Mouse (Mus musculus) lung, postnatal 0 days (tissue): ENCODE results near the gene Pim3. TPM values are rescaled to one million over a fixed set of nuclear protein-coding genes. Genes with fewer than 3 reads are reported as not detected.

Experiments
- ATAC-seq: fragments of 200-750 bp; cut with Nextera tagmentation; 2 replicates; pipeline ENCODE4 v1.8.0; 2017; ENCODE audit warnings: moderate library complexity
- DNase-seq: peaks from one replicate; pipeline ENCODE4 v3.0.0-alpha.2; 2016; ENCODE audit warnings: low spot score
- H3K27ac ChIP-seq: fragments of 300-500 bp; sonication (generic); 2 replicates; pipeline ENCODE4 v1.5.1; 2014; ENCODE audit warnings: antibody characterized with exemption, mild to moderate bottlenecking, low read length, mixed read lengths
- H3K27me3 ChIP-seq: fragments of 300-500 bp; sonication (generic); replicated peaks from 2 replicates; pipeline ENCODE4 v1.6.1; 2014; ENCODE audit warnings: low read length, mixed read lengths; ENCODE audit not compliant: insufficient read depth
- H3K36me3 ChIP-seq: fragments of 300-500 bp; sonication (generic); 2 replicates; pipeline ENCODE4 v1.6.1; 2014; ENCODE audit warnings: low read length, mixed read lengths; ENCODE audit not compliant: insufficient read depth
- H3K4me1 ChIP-seq: fragments of 300-500 bp; sonication (generic); 2 replicates; pipeline ENCODE4 v1.6.1; 2014; ENCODE audit warnings: antibody characterized with exemption, low read depth, low read length, mixed read lengths; ENCODE audit not compliant: insufficient read depth
- H3K4me2 ChIP-seq: fragments of 300-500 bp; sonication (generic); replicated peaks from 2 replicates; pipeline ENCODE4 v1.6.1; 2014; ENCODE audit warnings: low read depth, mild to moderate bottlenecking, low read length, moderate library complexity, mixed read lengths
- H3K4me3 ChIP-seq: fragments of 300-500 bp; sonication (generic); 2 replicates; pipeline ENCODE4 v1.5.1; 2014; ENCODE audit warnings: low read depth, low read length
- H3K9ac ChIP-seq: fragments of 300-500 bp; sonication (generic); replicated peaks from 2 replicates; pipeline ENCODE4 v1.6.1; 2014; ENCODE audit warnings: low read depth, mild to moderate bottlenecking
- H3K9me3 ChIP-seq: fragments of 300-500 bp; sonication (generic); 2 replicates; pipeline ENCODE4 v1.6.1; 2016; ENCODE audit warnings: low read length, mixed read lengths
- CTCF ChIP-seq: IDR thresholded peaks from 2 replicates; pipeline ENCODE4 v1.5.1; 2016; ENCODE audit warnings: antibody characterized with exemption, mild to moderate bottlenecking
- EP300 ChIP-seq: IDR thresholded peaks from 2 replicates; pipeline ENCODE4 v1.6.1; 2016; ENCODE audit warnings: antibody characterized with exemption, mild to moderate bottlenecking, control low read depth
- WGBS: fragments of 180-500 bp; shearing (Covaris S2); extraction: QIAGEN DNeasy Blood & Tissue Kit; methylation state at CpG from one replicate; pipeline ENCODE4 v1.1.7; 2014; 5-methylcytosine and 5-hydroxymethylcytosine counted together
- polyA plus RNA-seq: library from polyadenylated mRNA; unstranded; fragments of >200 nt; fragmentation: Nextera tagmentation; extraction: Ambion mirVana; gene quantifications from 2 replicates; pipeline ENCODE4 v1.2.1, GENCODE M21; 2015

The Pim3 gene
- polyA plus RNA-seq, 1 experiment from 2014 or later, result 69.6 TPM

GRCm38 (mm10) chr15:88819026-88819905, 42.7 kb upstream of the Pim3 start, which contains the start of the genes Alg12 and Creld2:
Alg12 (minus strand) TSS chr15:88819318.
Creld2 (plus strand) TSS chr15:88819646.
- Histone ChIP-seq H3K9ac (peak within 1 kb of the TSS; percentile 70), H3K27ac (peak within 1 kb of the TSS; percentile 71), H3K27me3 (no peaks in the 10 kb centered on the region), H3K36me3 (peaks cover 10% of the 10 kb centered on the region; the same call in 1 of the 2 replicates), H3K9me3 (no peaks in the 10 kb centered on the region), H3K4me2 (peak within 1 kb of the TSS; percentile 93), H3K4me1 (peaks cover 8% of the 10 kb centered on the region), H3K4me3 (peak within 1 kb of the TSS; percentile 82)
- DNase-seq (peak; percentile 100), ATAC-seq (peak; percentile 99)
- WGBS, result under 1% methylated on average over 79 of the region's 88 CpGs
- TF ChIP-seq EP300 (peak; percentile 73; the same call in 1 of the 2 replicates), CTCF (no peak)

- no peak for ATAC-seq
These were observed 42.1 kb upstream of the Pim3 start for GRCm38 (mm10) chr15:88819906-88820303.

GRCm38 (mm10) chr15:88821403-88821802, 40.6 kb upstream of the Pim3 start:
- Histone ChIP-seq H3K9me3 (no peaks in the 10 kb centered on the region), H3K9ac (no peak overlapping the region), H3K27me3 (no peaks in the 10 kb centered on the region), H3K4me2 (no peak overlapping the region), H3K4me1 (peaks cover 8% of the 10 kb centered on the region), H3K4me3 (no peak overlapping the region), H3K36me3 (peaks cover 15% of the 10 kb centered on the region; the same call in 1 of the 2 replicates), H3K27ac (no peak overlapping the region)
- TF ChIP-seq EP300 (no peak), CTCF (no peak)
- 82% methylated on average over 7 of the region's 7 CpGs for WGBS
- ATAC-seq (no peak), DNase-seq (no peak)

More at GRCm38 (mm10) chr15:88819906-88820303, 42.1 kb upstream of the Pim3 start:
- TF ChIP-seq EP300 (no peak), CTCF (no peak)
- H3K27ac ChIP-seq, result peak overlapping the region; percentile 51; the same call in 1 of the 2 replicates
- no peaks in the 10 kb centered on the region for H3K9me3 ChIP-seq
- under 1% methylated on average over 23 of the region's 23 CpGs for WGBS
- H3K4me2 ChIP-seq, result peak overlapping the region; percentile 93
- no peaks in the 10 kb centered on the region for H3K27me3 ChIP-seq
- DNase-seq, result no peak
- peaks cover 15% of the 10 kb centered on the region; the same call in 1 of the 2 replicates for H3K36me3 ChIP-seq
- H3K4me1 ChIP-seq, result peaks cover 8% of the 10 kb centered on the region
- H3K4me3 ChIP-seq, result peak overlapping the region; percentile 82
- peak overlapping the region; percentile 70 for H3K9ac ChIP-seq

GRCm38 (mm10) chr15:88822513-88822912, 39.5 kb upstream of the Pim3 start:
- Histone ChIP-seq H3K4me1 (peaks cover 8% of the 10 kb centered on the region), H3K27me3 (no peaks in the 10 kb centered on the region), H3K36me3 (peaks cover 20% of the 10 kb centered on the region; the same call in 1 of the 2 replicates), H3K9me3 (no peaks in the 10 kb centered on the region), H3K4me3 (no peak overlapping the region), H3K9ac (no peak overlapping the region), H3K27ac (no peak overlapping the region), H3K4me2 (no peak overlapping the region)
- TF ChIP-seq CTCF (no peak), EP300 (no peak)
- 93% methylated on average over 7 of the region's 7 CpGs for whole genome bisulfite sequencing
- no peak for ATAC-seq
- no peak for DNase-seq

GRCm38 (mm10) chr15:88823376-88823775, 38.6 kb upstream of the Pim3 start:
- TF ChIP-seq CTCF (no peak), EP300 (no peak)
- H3K27ac ChIP-seq, result no peak overlapping the region
- ATAC-seq (no peak), DNase-seq (no peak)
- H3K36me3 ChIP-seq, result peaks cover 20% of the 10 kb centered on the region; the same call in 1 of the 2 replicates
- H3K4me1 ChIP-seq, result peaks cover 8% of the 10 kb centered on the region
- no peaks in the 10 kb centered on the region for H3K9me3 ChIP-seq
- H3K27me3 ChIP-seq, result no peaks in the 10 kb centered on the region
- H3K4me3 ChIP-seq, result no peak overlapping the region
- WGBS, result 89% methylated on average over 5 of the region's 5 CpGs
- no peak overlapping the region for H3K9ac ChIP-seq
- no peak overlapping the region for H3K4me2 ChIP-seq

- Histone ChIP-seq H3K4me1 (no peaks in the 10 kb centered on the region; the same call in 1 of the 2 replicates), H3K9ac (no peak overlapping the region), H3K4me2 (no peak overlapping the region), H3K9me3 (no peaks in the 10 kb centered on the region), H3K36me3 (peaks cover 20% of the 10 kb centered on the region; the same call in 1 of the 2 replicates), H3K27ac (no peak overlapping the region), H3K27me3 (no peaks in the 10 kb centered on the region), H3K4me3 (no peak overlapping the region)
- TF ChIP-seq EP300 (no peak), CTCF (no peak)
- no peak for ATAC-seq
- WGBS, result 88% methylated on average over 6 of the region's 6 CpGs
- DNase-seq, result no peak
These were observed 34.5 kb upstream of the Pim3 start for GRCm38 (mm10) chr15:88827466-88827865.
